Mouse (Mus musculus) CH12.LX (cell line): ENCODE measurements at regions not wholly inside any gene's neighbourhood (a gene's known extent, or its start where the extent isn't known, plus 50 kb on each side); places are given as distances from the start of the nearest gene placed in this dataset.

Experiments
- DNase-seq: peaks from one replicate; pipeline ENCODE4 v3.0.0-alpha.2; 2013; ENCODE audit errors: extremely low read depth
- H3K27ac ChIP-seq: 2 replicates; pipeline ENCODE4 v1.5.1; 2012; ENCODE audit warnings: low read depth, mild to moderate bottlenecking, control low read depth, moderate library complexity; ENCODE audit not compliant: insufficient read depth
- H3K27me3 ChIP-seq: replicated peaks from 2 replicates; pipeline ENCODE3; 2012; ENCODE audit warnings: inconsistent platforms
- H3K36me3 ChIP-seq, 2 experiments: replicated peaks in 1 of 2; 2 replicates each; pipeline versions ENCODE3 to v1.6.1; 2012; ENCODE audit warnings: inconsistent platforms in 1 of 2, low read length in 1 of 2, mild to moderate bottlenecking in 1 of 2, mixed read lengths in 1 of 2, moderate library complexity in 1 of 2; ENCODE audit not compliant: control insufficient read depth in 1 of 2, insufficient read depth in 1 of 2
- H3K4me1 ChIP-seq, 2 experiments: 2 replicates each; pipeline ENCODE4 v1.6.1; 2012; ENCODE audit warnings: inconsistent platforms in 1 of 2, moderate library complexity in 1 of 2; ENCODE audit not compliant: insufficient read depth in 2 of 2, control insufficient read depth in 1 of 2
- H3K4me2 ChIP-seq: 2 replicates; pipeline ENCODE4 v1.6.1; 2012; ENCODE audit warnings: low read depth, mild to moderate bottlenecking, control low read depth; ENCODE audit not compliant: poor library complexity, insufficient read depth, severe bottlenecking
- H3K4me3 ChIP-seq, 3 experiments: fragments of 150-350 bp in 1 of 3; sonication (generic) in 1 of 3; replicated peaks in 1 of 3; 2 replicates each; pipeline versions ENCODE3 to v1.5.1; 2011 to 2012; ENCODE audit warnings: low read depth in 2 of 3, low read length in 2 of 3, mild to moderate bottlenecking in 2 of 3, moderate library complexity in 2 of 3, control low read depth in 1 of 3, improper control_type of control experiment in 1 of 3, inconsistent platforms in 1 of 3, mixed read lengths in 1 of 3; ENCODE audit not compliant: poor library complexity in 1 of 3
- H3K79me2 ChIP-seq: replicated peaks from 2 replicates; pipeline ENCODE4 v1.6.1; 2012; ENCODE audit warnings: mild to moderate bottlenecking, moderate library complexity; ENCODE audit not compliant: control insufficient read depth, poor library complexity, insufficient read depth, severe bottlenecking; ENCODE audit errors: extremely low read depth
- H3K9ac ChIP-seq: 2 replicates; pipeline ENCODE4 v1.6.1; 2012; ENCODE audit warnings: low read depth, mild to moderate bottlenecking, control low read depth, moderate library complexity; ENCODE audit not compliant: insufficient read depth
- H3K9me3 ChIP-seq: replicated peaks from 2 replicates; pipeline ENCODE3; 2012; ENCODE audit warnings: low read length, inconsistent platforms, mixed read lengths
- BHLHE40 ChIP-seq: IDR thresholded peaks from 2 replicates; pipeline ENCODE4 v1.6.1; 2011; ENCODE audit warnings: mild to moderate bottlenecking, low read depth, low read length, improper control_type of control experiment
- CHD2 ChIP-seq: IDR thresholded peaks from 2 replicates; pipeline ENCODE4 v1.6.1; 2011; ENCODE audit warnings: low read length, improper control_type of control experiment
- CTCF ChIP-seq, 2 experiments: IDR thresholded peaks in 1 of 2; conservative IDR thresholded peaks in 1 of 2; 2 replicates each; pipeline ENCODE4 v1.5.1; 2011 to 2012; ENCODE audit warnings: low read depth in 2 of 2, low read length in 2 of 2, improper control_type of control experiment in 1 of 2, inconsistent platforms in 1 of 2, mild to moderate bottlenecking in 1 of 2, moderate library complexity in 1 of 2
- ELF1 ChIP-seq: IDR thresholded peaks from 2 replicates; pipeline ENCODE4 v1.6.1; 2014; ENCODE audit warnings: low read depth, mild to moderate bottlenecking, inconsistent platforms, low read length, improper control_type of control experiment
- EP300 ChIP-seq: IDR thresholded peaks from 2 replicates; pipeline ENCODE4 v1.6.1; 2011; ENCODE audit warnings: low read length, improper control_type of control experiment
- ETS1 ChIP-seq: conservative IDR thresholded peaks from 2 replicates; pipeline ENCODE4 v1.6.1; 2012; ENCODE audit warnings: low read depth, mild to moderate bottlenecking, inconsistent platforms, low read length, improper control_type of control experiment, moderate library complexity
- GABPA ChIP-seq: IDR thresholded peaks from 2 replicates; pipeline ENCODE4 v1.6.1; 2012; ENCODE audit warnings: low read depth, low read length, improper control_type of control experiment, inconsistent platforms; ENCODE audit not compliant: insufficient replicate concordance
- HCFC1 ChIP-seq: IDR thresholded peaks from 2 replicates; pipeline ENCODE4 v1.6.1; 2012; ENCODE audit warnings: low read depth, mild to moderate bottlenecking, inconsistent platforms, low read length, improper control_type of control experiment
- JUND ChIP-seq: conservative IDR thresholded peaks from 2 replicates; pipeline ENCODE4 v1.6.1; 2011; ENCODE audit warnings: low read depth, low read length, improper control_type of control experiment
- KAT2A ChIP-seq: IDR thresholded peaks from 2 replicates; pipeline ENCODE4 v1.6.1; 2012; ENCODE audit warnings: low read length, improper control_type of control experiment, inconsistent platforms; ENCODE audit not compliant: insufficient replicate concordance
- MAX ChIP-seq: IDR thresholded peaks from 2 replicates; pipeline ENCODE4 v1.6.1; 2011; ENCODE audit warnings: low read length, improper control_type of control experiment
- MAZ ChIP-seq: IDR thresholded peaks from 2 replicates; pipeline ENCODE4 v1.6.1; 2012; ENCODE audit warnings: low read depth, mild to moderate bottlenecking, inconsistent platforms, low read length, improper control_type of control experiment, moderate library complexity
- MXI1 ChIP-seq: IDR thresholded peaks from 2 replicates; pipeline ENCODE4 v1.6.1; 2011; ENCODE audit warnings: mild to moderate bottlenecking, low read depth, low read length, improper control_type of control experiment
- MYC ChIP-seq: IDR thresholded peaks from 2 replicates; pipeline ENCODE4 v1.6.1; 2011; ENCODE audit warnings: low read depth, mild to moderate bottlenecking, improper control_type of control experiment, low read length
- NELFE ChIP-seq: IDR thresholded peaks from 2 replicates; pipeline ENCODE4 v1.6.1; 2011; ENCODE audit warnings: low read depth, low read length, improper control_type of control experiment
- NRF1 ChIP-seq: IDR thresholded peaks from 2 replicates; pipeline ENCODE4 v1.6.1; 2014; ENCODE audit warnings: low read depth, mild to moderate bottlenecking, inconsistent platforms, low read length, improper control_type of control experiment, moderate library complexity
- PAX5 ChIP-seq: IDR thresholded peaks from 2 replicates; pipeline ENCODE4 v1.6.1; 2012; ENCODE audit warnings: low read length, inconsistent platforms, mixed read lengths
- POLR2AphosphoS2 ChIP-seq: IDR thresholded peaks from 2 replicates; pipeline ENCODE4 v1.6.1; 2011; ENCODE audit warnings: low read depth, low read length, improper control_type of control experiment
- RCOR1 ChIP-seq: conservative IDR thresholded peaks from 2 replicates; pipeline ENCODE4 v1.6.1; 2012; ENCODE audit warnings: low read depth, mild to moderate bottlenecking, inconsistent platforms, low read length, improper control_type of control experiment
- SMC3 ChIP-seq: IDR thresholded peaks from 2 replicates; pipeline ENCODE4 v1.6.1; 2011; ENCODE audit warnings: low read depth, low read length, improper control_type of control experiment
- TBP ChIP-seq: conservative IDR thresholded peaks from 2 replicates; pipeline ENCODE4 v1.6.1; 2011; ENCODE audit warnings: low read depth, low read length, improper control_type of control experiment
- TCF12 ChIP-seq: IDR thresholded peaks from 2 replicates; pipeline ENCODE4 v1.6.1; 2014; ENCODE audit warnings: low read depth, mild to moderate bottlenecking, inconsistent platforms, low read length, improper control_type of control experiment
- UBTF ChIP-seq: IDR thresholded peaks from 2 replicates; pipeline ENCODE4 v1.6.1; 2012; ENCODE audit warnings: low read depth, mild to moderate bottlenecking, inconsistent platforms, low read length, improper control_type of control experiment, moderate library complexity
- ZC3H11A ChIP-seq: IDR thresholded peaks from 2 replicates; pipeline ENCODE4 v1.6.1; 2012; ENCODE audit warnings: low read depth, mild to moderate bottlenecking, inconsistent platforms, low read length, improper control_type of control experiment
- ZMIZ1 ChIP-seq: IDR thresholded peaks from 2 replicates; pipeline ENCODE4 v1.6.1; 2012; ENCODE audit warnings: low read depth, mild to moderate bottlenecking, inconsistent platforms, low read length, improper control_type of control experiment
- ZNF384 ChIP-seq: IDR thresholded peaks from 2 replicates; pipeline ENCODE4 v1.6.1; 2012; ENCODE audit warnings: low read depth, low read length, improper control_type of control experiment, inconsistent platforms
- dilution Hi-C: fragments of 300-500 bp; cut with MboI; formaldehyde crosslinking; loops from 2 replicates; pipeline ENCODE4 v1.14.3; 2020; ENCODE audit warnings: low sequenced_read_pairs; ENCODE audit not compliant: extremely low pct_unique_long_range_greater_than_20kb, extremely low pct_ligation_motif_present
- in situ Hi-C: fragments of 300-500 bp; cut with MboI; formaldehyde crosslinking; loops from 3 replicates; pipeline ENCODE4 v1.14.3; 2019; ENCODE audit warnings: low sequenced_read_pairs, low pct_ligation_motif_present, low pct_unique_long_range_greater_than_20kb, mixed read lengths

GRCm38 (mm10) chr13:83955701-83956100, 266.4 kb upstream of the Tmem161b start:
- dilution Hi-C loops (no loop called here), in situ Hi-C loops (no loop called here)
- Histone ChIP-seq H3K27me3 (no peaks in the 10 kb centered on the region), H3K9ac (no peak overlapping the region), H3K4me2 (no peak overlapping the region), H3K4me3 (no peak overlapping the region), H3K36me3 (no peaks in the 10 kb centered on the region), H3K4me1 (no peaks in the 10 kb centered on the region), H3K9me3 (no peaks in the 10 kb centered on the region), H3K27ac (no peak overlapping the region), H3K79me2 (no peaks in the 10 kb centered on the region)
- no peak for DNase-seq
- TF ChIP-seq GABPA (no peak), TBP (no peak), ELF1 (no peak), PAX5 (no peak), ZC3H11A (no peak), RCOR1 (no peak), NRF1 (no peak), CTCF (conservative IDR thresholded peaks at IDR 0.05 in 1 of 2, IDR thresholded peaks at IDR 0.05 in 1 of 2; ENCODE audit: low read depth in 2 of 2, low read length in 2 of 2) (no peak), CHD2 (no peak), MXI1 (no peak), ZMIZ1 (no peak), HCFC1 (no peak), UBTF (no peak), KAT2A (no peak), MAX (no peak), ETS1 (no peak), POLR2AphosphoS2 (no peak)
- TF ChIP-seq, all 38 proteins: peak for 0

- dilution Hi-C loops, result no loop called here
- no peaks in the 10 kb centered on the region for H3K27me3 ChIP-seq
- no peaks in the 10 kb centered on the region for H3K9me3 ChIP-seq
- in situ Hi-C loops, result no loop called here
- H3K4me1 ChIP-seq, result no peaks in the 10 kb centered on the region
- no peak for TF ChIP-seq BHLHE40
- TF ChIP-seq EP300, result no peak
- no peak for TF ChIP-seq TCF12
- no peak for TF ChIP-seq NELFE
- no peak for TF ChIP-seq TBP
- no peak for TF ChIP-seq PAX5
- TF ChIP-seq ETS1, result no peak
- TF ChIP-seq UBTF, result no peak
- no peak for TF ChIP-seq GABPA
- no peak for TF ChIP-seq JUND
- TF ChIP-seq ZNF384, result no peak
- TF ChIP-seq ELF1, result no peak
- no peak for TF ChIP-seq SMC3
- TF ChIP-seq MAZ, result no peak
- no peak for TF ChIP-seq MYC
- no peak for TF ChIP-seq MXI1
- TF ChIP-seq CHD2, result no peak
- TF ChIP-seq, all 38 proteins: peak for 0
- Histone ChIP-seq H3K4me2 (no peak overlapping the region), H3K27ac (no peak overlapping the region), H3K4me3 (no peak overlapping the region), H3K9ac (no peak overlapping the region), H3K36me3 (no peaks in the 10 kb centered on the region), H3K79me2 (no peaks in the 10 kb centered on the region)
- DNase-seq, result no peak
Observed at GRCm38 (mm10) chr13:83978541-83978940, 243.6 kb upstream of the Tmem161b start.
